Mouse (Mus musculus) cortical plate, adult 2 months (tissue): Measurements from ENCODE around the gene Med10.

Source experiments
- CTCF ChIP-seq: fragments of 200-500 bp; IDR thresholded peaks from 2 replicates; pipeline ENCODE4 v1.5.1; 2011; ENCODE audit warnings: mild to moderate bottlenecking, control low read depth, low read length; ENCODE audit not compliant: insufficient read depth; ENCODE audit errors: extremely low read depth
- POLR2A ChIP-seq: fragments of 200-500 bp; IDR thresholded peaks from 2 replicates; pipeline ENCODE4 v1.6.1; 2011; ENCODE audit warnings: mild to moderate bottlenecking, low read length, control low read depth; ENCODE audit not compliant: insufficient read depth; ENCODE audit errors: extremely low read depth

DNA sequence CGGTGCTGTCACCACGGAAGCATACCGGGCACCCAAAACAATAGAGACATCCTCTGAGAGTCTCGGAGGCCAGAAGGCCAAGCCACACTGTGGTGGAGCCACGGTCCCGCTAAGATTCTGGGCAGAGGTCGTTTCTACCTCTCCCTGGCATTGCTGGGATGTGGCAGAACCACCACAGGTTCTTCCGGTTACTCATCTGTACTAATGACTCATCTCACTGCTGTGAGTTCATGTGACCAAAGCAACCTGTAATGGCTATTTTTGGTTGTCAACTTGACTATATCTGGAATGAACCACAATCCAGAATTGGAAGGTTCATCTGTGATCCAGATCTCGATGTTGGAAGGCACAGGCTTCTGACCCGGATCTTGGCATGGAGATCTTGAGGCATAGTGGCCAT lies 34.0 kb upstream of the Med10 start:
- no peak for TF ChIP-seq POLR2A
- no peak for TF ChIP-seq CTCF
